Mouse (Mus musculus) thymus, postnatal 14 days (tissue): Measurements from ENCODE around the gene Snd1.
A peak's percentile ranks its signal among the peaks of the same experiment; 100 is the strongest.

ENCODE experiments used
- DNase-seq: peaks from one replicate; pipeline ENCODE4 v3.0.0; 2021

The Snd1 gene

DNA sequence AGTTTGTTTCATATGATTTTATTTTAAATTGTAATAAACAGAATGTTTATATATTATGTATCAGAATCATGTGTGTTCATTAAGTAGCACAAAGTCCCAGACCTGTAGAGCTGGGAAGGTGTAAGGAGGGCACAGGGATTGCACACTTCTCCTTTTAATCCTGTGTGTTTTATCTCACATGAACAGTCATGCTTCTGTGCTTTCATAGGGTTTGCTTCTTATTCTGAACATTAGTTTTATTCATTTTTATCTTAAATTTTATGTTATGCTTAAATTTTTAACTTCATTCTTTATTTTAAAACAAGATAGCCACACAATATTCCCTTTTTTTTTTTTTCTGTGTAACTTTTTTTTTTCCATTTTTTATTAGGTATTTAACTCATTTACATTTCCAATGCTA, 170.3 kb downstream of the Snd1 start:
- DNase-seq, result no peak

DNA sequence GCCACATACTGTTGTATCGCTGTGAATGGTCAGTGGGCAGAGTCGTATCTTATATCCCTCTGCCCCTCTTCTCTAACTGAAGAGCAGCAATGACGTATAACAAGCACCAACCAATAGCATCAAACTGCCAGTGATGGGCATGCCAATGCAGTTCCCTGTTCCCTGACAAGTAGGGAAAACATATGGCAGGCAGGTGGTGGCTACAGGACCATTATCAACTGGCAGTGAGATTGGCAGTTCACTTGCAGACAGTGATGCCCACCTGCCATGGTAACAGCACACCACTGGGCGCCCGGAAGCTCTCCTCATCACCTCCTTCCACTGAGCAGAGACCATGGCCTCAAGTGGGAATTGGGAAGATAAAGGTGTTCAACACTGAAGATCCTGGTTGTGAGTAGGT, 181.6 kb downstream of the Snd1 start:
- no peak for DNase-seq

DNA sequence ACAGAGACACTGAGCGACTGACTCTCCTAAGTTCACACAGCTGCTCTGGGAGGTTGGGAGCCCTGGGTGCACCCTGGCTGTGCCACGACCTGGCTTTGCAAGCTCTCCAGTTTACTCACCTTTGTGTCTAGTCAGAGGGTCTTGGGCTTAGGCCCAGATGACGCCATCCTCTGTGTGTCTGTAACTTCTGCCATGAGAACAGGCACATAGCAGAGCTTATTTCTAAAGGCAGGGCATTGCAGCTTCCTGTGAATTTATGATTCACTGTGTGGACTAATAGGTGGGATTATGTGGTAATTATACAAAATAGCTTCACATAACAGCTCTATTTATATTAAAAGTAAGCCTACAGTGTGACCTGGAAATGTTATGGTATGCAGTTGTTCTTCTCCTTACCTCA, 188.1 kb downstream of the Snd1 start:
- DNase-seq, result no peak

DNA sequence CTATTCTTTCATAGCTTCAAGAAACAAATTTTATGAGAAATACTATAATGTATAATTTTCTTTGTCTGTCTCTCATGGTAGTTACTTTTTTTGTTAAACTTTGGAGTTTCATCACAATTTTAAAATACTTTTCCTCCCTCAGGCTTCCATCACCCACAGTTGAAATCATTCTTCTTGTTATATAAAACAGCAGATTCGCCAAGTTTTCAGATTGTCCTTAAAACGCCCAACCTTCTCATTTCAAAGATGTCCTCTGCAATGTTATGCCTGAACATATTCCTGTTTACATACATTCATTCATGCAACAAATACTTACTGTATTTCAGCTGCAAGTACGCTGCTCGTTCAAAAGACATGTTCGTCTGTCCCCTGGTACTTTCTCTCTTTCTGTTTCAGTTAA, 188.7 kb downstream of the Snd1 start:
- DNase-seq, result no peak

DNA sequence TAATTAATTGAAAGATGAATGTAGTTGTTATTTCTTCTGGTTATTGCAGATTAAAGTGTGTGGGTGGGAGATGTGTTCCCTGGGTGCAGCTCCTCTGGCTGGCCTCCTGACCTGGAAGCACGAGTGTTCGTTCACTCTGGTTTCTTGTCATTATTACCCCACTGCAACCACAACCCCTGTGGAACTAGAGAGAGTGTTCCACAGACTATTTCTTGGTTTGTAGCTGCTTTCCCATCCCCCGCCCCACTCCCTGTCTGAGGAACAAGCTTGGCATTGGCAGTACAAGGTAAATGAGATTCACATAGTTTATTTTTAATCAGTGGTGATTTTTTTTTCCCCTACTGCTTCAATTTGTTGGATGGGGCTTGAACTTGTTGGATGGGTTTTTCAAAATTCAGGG, 189.8 kb downstream of the Snd1 start:
- no peak for DNase-seq

DNA sequence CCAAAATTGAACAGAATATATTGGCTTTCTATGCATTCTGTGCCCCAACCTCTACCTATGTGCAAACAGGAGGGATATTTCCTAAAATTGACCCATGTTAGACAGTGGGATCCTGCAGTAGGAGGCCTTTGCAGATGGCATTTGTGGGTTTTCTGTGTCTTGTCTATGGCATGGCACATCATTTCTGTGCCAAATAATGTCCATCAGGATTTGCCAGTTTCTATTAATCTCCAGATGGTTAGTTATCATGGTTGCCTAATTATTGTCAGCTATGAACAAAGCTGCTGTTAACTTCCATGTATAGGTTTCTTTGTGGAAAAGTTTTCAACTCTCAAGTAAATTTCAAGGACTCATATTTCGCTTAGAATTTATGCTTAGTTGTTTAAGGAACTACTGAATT, 192.6 kb downstream of the Snd1 start:
- DNase-seq, result no peak

DNA sequence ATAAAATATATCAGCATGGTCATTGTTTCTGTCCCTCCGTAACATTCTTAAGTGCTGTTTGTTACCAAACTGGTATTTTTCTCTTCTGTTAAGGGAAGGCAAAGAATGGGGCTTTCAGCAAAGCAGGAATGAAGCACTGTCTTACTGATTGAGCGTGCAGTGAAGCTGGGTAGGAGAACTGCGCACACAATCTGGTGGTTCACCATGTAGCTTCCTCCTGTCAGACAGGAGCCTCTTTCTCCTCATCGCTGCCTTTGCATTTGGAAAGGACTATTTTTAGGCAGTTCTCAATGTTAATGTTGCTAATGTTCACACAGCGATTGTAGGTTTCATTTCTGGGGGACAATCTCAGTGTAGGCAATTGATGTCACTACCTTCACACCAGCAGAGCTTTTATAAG, 194.3 kb downstream of the Snd1 start:
- DNase-seq, result no peak

DNA sequence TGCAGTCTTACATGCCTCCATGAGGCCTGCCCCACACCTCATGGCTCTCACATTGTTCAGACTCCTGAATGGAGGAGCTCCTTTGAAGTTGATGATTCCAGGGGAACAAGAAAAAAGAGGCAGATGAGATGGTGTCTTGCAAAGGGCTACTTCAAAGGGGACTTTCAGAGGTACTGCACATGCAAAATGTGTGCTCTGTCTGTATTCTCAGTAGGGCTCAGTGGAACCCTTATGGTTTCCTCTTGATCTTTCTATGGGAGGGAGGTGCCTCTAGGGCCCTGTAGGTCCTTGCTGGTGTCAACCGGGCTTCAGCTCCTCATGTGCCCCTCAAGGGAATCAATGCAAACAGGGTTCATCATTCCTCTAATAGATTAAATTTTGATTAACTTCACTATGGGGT, 197.4 kb downstream of the Snd1 start:
- no peak for DNase-seq

DNA sequence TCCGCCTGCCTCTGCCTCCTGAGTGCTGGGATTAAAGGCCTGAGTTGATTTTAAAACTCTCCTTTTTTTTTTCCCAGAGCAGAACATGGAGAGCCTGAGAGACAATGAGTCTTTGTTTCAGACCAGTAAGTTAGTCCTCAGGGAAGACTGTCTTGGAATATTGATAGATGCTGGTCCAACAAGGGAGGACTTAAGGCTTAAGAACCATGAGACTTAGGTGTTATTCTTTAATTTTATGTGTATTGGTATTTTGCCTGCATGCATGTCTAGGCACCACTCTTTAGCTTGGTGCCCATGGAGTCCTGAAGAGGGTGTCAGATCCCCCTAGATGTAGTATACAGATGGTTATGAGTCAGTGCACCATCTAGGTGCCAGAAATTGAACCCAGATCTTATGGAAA, 199.7 kb downstream of the Snd1 start:
- DNase-seq, result no peak

DNA sequence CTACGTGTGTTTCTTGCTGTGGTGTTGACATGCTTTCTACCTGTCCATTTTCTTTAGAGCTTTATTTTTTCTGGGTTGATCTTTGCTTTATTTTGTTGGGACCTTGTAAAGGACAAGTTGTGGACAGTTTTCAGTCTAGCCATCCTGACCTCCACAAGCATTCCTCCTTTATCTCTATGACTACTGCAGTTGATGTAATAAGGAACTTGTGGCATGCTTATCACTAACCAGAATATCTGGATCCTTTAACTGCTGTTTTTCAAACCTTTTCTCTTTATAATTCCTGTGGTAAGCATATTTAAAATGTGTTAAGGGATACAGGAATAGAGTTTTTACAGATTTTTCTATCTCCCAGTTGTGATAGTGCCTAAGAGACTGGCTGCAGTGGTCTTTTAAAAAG, 204.0 kb downstream of the Snd1 start:
- DNase-seq, result no peak

DNA sequence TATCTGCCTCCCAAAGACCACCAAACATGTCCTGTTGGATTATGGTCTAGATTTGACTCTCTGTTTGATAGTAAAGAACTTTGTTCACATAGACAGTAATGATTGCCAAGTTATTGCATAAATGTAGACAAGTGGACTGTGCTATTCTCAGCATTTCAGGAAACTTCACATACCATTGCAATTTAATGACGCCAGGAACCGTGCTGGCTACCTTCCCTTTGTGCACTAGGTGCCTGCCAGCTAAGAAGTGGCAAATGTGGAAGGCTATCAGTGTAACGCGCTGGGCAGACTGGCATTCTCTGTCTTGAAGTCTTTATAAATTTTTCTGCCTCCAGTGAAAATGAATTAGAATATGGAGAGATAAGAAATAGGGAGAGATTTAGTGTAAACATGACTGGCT, 205.6 kb downstream of the Snd1 start:
- no peak for DNase-seq

DNA sequence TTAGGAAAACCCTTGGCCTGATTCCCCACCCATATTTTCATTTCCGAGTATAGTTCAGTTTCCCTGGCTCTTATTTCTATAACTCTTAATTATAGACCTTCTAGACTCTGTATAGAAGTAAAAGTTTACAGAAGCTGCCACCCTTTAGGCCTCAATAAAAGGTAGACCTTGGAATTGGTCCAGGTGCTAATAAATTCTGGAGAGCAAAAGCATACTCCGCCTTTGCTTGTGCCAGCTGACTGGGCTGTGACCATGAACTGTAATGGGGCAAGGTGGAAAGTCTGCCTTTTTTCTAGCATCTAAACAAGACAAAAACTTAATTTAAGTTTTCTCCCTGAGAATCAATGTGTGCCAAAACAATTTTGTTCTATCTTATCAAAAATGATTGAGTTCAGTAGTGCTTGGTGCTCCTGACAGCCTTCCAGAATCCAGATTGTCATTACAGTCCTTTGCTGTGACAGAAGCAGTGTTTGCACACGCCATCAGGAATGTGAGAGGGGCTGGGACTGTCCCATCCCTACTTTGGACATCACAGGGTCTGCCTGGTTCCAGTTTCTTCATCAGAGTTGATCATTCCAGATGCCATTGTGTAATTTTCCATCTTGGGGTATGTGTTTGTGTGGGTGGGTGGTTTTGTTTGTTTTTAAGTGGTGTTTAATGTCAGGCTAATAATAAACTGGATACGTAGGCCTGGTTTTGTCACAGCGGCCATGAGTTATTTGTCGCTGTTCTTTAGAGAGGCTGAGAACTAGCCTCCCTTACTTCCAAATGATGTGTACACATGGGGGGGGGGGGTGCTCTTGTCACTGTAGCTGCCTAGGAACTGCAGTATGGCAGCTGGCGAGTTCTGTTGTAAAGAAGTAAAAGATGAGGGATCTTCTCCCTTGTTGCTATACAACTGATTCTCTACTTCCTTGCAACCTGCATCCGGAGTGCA, 206.8 kb downstream of the Snd1 start:
- DNase-seq, result no peak

DNA sequence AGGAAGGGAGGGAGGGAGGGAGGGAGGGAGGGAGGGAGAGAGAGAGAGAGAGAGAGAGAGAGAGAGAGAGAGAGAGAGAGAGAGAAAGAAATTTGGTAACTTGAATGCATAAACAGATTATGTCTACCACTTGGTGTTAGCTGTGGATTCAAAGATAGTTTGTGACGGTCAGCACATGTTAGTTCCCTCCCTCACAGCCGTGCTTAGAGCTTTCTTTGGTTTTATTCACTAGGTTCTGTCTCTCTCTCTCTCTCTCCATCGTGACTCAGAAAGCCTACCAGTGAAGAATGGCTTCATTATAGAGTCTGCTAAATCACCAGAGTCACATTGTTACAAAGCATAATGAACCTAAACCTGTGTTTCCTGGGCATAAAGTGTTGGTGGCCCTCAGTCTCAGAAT, 210.1 kb downstream of the Snd1 start:
- no peak for DNase-seq

DNA sequence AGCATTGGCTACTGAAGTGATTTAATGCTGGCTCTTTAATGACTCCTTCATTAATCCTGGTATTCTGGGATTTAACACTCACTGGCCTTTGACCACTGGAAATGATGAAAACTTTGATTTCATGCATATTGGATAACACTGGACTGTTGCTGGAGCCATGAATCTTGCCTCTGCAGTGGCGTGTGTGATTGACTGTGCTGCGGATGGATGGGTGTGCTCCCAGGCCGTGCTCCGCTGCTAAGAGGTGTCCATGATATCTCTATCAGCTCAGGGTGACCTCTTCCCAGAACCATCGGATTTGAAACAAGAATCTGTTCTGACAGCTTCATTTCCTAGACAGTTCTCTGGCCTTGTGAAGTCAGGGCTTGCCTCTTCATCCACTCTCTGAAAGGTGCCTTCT, 210.8 kb downstream of the Snd1 start:
- no peak for DNase-seq

DNA sequence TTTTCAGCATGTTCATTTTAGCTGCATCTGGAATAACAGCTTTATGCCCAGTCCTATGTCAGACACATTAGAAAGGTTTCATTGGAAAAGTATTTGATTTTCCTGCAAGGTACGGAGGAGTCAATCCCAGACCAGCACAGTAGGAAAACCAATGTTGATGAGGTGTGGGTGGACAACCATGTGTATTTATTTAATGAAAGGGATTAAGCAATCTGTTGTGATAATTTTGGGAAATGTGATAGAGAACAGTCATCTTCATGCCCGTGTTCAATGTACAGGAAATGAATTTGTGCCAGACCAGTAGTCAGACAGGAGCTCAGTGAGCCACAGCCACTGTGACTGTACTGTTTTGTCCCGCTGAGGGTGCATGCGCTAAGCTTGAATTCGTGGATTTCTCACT, 212.8 kb downstream of the Snd1 start:
- no peak for DNase-seq

DNA sequence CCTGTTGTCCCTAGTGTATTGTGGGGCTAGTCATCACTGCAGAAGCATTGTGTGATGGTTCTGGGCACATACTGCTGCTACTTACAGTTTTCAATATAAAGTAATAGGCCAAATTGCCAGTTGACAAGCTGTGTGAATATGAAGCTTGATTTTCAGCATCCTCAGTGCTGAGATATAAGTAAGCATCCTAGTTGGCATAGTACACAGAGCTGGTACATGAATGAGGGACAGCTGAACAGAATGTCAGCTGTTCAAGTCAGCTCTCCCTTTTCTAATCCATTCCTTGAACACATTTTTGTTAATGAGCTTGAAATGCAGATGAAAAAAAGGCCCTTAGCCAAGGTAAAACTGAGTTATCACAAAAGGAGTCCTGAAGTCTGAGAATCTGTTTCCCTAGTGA, 217.7 kb downstream of the Snd1 start:
- DNase-seq, result no peak

DNA sequence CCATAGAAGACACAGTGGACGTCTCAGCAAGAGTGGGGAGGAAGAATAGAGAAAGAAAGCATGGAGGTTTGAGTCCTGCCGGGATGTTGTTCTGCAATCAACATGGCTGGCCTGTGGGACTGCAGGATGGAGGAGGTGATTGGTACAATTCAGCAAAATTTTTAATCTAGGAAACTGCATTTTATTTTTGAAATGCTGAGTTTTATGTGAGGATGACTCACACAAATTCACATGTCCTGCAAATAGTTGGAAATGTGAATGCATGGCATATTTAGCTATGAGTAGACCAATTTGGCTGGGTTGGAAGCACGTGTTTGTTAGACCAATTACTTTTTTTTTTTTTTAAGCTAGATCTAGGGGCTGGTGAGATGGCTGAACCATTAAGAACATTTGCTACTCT, 222.3 kb downstream of the Snd1 start:
- DNase-seq, result no peak

DNA sequence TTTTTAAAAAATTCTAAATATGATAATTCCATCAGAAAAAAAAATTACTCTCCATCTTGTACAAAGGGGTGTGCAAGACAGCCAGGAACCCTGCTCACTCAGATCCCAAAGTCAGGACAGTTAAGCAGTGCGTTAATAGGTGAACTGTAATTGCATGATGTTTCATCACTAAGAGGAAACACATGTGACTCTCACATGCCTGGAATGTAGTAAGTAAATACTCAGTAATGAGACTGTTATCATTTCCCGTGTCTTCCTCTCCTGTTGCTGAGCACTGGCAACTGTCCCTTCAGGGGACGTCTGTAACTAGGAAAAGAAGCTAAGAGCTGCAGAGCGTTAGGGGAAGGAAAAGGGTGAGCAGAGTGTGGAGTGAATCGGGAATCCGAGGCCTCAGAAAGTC, 229.7 kb downstream of the Snd1 start:
- no peak for DNase-seq

DNA sequence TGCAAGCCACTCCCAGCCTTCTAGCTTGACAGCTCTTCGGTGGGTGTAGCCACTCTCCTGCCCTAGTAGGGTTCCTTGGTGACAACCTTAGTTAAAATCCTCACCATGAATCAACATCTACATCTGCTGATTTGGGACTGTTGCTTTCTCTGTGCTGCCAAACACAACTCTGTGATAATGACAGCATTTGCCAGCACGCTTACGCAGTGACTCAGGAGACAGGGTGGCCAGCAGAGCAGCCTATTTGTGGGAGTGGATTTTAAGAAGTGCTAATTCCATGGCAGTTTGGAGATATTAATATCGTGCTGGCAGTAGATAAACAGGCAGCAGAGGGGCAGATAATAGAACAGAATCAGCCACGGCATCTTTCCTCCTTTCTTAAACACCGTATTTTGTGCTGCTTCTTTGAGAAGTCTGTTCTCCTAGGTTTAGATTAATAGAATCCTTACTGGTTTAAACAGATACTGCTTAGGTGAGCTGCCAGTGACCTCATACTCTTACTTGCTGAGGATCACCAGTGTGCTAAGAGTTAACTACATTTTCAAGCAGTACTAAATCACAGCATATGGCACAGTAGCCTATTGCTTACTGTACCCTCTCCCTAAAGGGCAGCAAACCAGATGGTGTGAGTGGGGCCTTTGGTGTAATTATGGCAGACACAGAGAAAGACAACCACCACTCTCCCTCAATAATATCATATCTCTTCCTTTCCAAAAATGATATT, 230.6 kb downstream of the Snd1 start:
- DNase-seq, result no peak

DNA sequence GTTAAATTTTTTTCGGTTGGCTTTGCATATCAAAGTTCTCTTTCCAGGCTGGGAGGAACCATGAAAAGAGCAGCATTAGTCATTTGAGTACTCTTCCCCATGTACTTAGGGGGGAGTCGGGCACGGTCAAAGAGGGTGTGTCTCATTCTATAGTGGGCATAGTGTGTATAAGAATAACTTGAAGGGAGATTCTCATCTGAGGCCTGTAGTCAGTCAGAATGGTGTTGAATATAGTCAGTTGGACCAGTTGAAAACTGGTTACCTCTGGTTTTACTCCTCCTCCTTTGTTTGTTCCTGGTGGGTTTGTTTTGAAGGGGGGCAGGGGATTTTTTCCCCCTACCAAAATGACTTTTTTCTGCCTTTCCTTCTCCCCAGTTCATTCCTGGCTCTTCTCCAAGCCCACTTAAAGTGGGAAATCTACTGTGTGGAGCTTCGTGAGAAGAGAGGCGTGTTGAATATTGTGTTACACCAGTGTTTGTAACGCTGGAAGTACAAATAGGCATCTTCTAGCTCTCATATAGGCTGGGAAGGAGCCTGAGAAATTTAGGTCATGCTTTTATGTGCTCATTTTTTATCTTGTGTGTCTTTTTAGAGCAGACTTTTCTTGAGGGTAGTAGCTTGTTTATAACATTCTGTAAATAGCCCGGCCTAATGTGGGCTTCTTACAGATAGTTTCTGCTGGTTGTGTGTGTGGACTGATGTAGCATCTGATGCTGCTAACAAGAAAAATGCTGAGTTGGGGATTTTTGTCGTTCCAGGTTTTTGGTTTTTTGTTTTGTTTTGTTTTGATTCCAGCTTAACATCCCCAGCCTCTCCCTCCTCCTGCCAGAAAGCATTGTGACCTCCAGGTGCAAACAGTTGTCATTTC, 231.4 kb downstream of the Snd1 start:
- no peak for DNase-seq

DNA sequence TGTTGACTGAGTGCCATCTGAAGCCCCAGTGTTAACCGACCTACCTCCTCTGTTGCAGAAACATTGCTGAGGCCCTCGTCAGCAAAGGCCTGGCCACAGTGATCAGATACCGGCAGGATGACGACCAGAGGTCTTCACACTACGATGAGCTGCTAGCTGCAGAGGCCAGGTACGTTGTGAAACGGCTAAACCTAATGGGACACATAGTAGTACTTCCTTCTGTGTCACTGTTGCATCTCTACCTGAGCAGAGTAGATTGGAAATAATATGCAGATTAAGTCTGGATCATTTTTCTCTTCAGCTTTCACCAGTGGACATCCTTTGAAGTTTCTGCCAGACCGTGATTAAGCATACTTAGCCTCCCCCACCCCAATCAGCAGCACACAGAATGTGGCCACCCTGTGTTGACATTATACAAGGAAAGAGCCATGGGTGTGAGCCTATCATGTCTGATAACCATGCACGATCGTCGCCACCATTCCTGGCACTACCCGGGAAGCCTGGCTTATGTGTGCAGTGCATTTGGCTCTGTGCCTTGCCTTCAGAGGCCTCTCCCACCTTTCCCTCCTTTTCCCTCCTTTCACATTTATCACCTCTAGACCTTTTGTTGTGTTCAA, 232.1 kb downstream of the Snd1 start:
- DNase-seq, result no peak

DNA sequence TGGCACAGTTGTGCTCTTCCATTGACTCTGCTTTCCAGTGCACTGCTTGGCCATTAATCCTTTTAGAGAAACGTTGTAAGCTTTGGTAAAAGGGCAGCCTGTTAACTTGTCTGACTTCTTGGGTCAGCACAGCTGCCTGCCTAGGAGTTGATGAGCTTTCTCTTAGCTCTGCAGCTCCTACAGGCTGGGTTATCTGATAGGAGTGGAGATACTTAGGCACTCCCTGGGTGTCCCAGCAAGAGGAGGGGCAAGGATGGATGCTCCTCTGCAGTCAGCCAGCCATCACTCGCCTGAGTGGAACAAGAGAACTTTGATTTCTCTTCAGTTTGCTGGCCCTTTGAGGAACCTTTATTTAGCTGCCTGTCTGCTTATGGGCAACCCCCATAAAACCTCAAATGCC, 235.1 kb downstream of the Snd1 start:
- no peak for DNase-seq

DNA sequence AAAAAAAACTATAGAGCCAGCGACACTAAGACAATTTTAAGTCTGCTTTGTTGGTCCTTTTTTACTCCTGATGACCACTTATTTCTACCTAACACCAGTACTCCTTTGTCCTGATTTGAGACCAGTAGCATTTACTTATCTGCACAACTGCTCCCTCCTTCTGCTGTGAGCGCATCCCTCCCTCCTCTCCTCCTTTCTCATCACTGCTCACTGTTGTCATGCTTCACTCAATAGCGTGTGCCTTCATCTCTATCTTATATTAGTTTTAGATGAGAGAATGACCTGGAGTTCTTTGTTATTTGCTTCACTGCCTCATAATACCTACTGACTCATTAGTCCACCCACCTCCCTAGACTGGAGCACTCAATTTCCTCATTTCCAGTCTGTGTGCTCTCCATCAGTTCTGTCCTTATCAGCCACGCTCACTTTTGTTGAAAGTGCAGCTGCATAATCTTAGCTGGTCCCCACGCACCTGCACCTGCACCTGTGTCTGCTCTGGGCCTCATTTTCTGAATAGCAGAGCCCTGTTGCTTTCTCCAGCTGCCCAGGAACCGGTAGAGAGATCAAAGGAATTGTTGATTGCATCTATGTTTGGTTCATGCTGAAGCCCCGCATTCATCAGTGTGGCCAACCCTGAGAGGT, 242.4 kb downstream of the Snd1 start:
- peak; percentile 72 for DNase-seq
